Mouse (Mus musculus) neural tube, embryonic 15.5 days (tissue): ENCODE data around the gene Prelid3b. TPM values are rescaled to one million over a fixed set of nuclear protein-coding genes. Genes with fewer than 3 reads are reported as not detected.
A peak's percentile ranks its signal among the peaks of the same experiment; 100 is the strongest.

ENCODE experiments used
- ATAC-seq: fragments of 200-750 bp; cut with Nextera tagmentation; 2 replicates; pipeline ENCODE4 v1.8.0; 2017; ENCODE audit warnings: mild to moderate bottlenecking, moderate TSS enrichment, moderate library complexity; ENCODE audit not compliant: low FRiP score
- H3K27ac ChIP-seq: fragments of 300-500 bp; sonication (generic); replicated peaks from 2 replicates; pipeline ENCODE4 v1.5.1; 2015; ENCODE audit warnings: mild to moderate bottlenecking, inconsistent platforms
- H3K27me3 ChIP-seq: fragments of 300-500 bp; sonication (generic); replicated peaks from 2 replicates; pipeline ENCODE4 v1.6.1; 2015; ENCODE audit warnings: inconsistent platforms
- H3K36me3 ChIP-seq: fragments of 300-500 bp; sonication (generic); 2 replicates; pipeline ENCODE4 v1.6.1; 2015; ENCODE audit warnings: inconsistent platforms
- H3K4me1 ChIP-seq: fragments of 300-500 bp; sonication (generic); 2 replicates; pipeline ENCODE4 v1.6.1; 2015; ENCODE audit warnings: inconsistent platforms
- H3K4me2 ChIP-seq: fragments of 300-500 bp; sonication (generic); 2 replicates; pipeline ENCODE4 v1.6.1; 2015; ENCODE audit warnings: inconsistent platforms, mild to moderate bottlenecking, moderate library complexity
- H3K4me3 ChIP-seq: fragments of 300-500 bp; sonication (generic); replicated peaks from 2 replicates; pipeline ENCODE4 v1.5.1; 2015; ENCODE audit warnings: mild to moderate bottlenecking, inconsistent platforms
- H3K9ac ChIP-seq: fragments of 300-500 bp; sonication (generic); replicated peaks from 2 replicates; pipeline ENCODE4 v1.6.1; 2015; ENCODE audit warnings: mild to moderate bottlenecking, inconsistent platforms
- H3K9me3 ChIP-seq: fragments of 300-500 bp; sonication (generic); replicated peaks from 2 replicates; pipeline ENCODE4 v1.6.1; 2016; ENCODE audit warnings: inconsistent platforms
- WGBS: fragments of 180-500 bp; shearing (Covaris S2); methylation state at CpG from one replicate; pipeline ENCODE4 v1.1.7; 2015; ENCODE audit warnings: mixed read lengths; 5-methylcytosine and 5-hydroxymethylcytosine counted together
- polyA plus RNA-seq: library from polyadenylated mRNA; unstranded; fragments of >200 nt; fragmentation: Nextera tagmentation; extraction: Ambion mirVana; gene quantifications from 2 replicates; pipeline ENCODE4 v1.2.1, GENCODE M21; 2015

Gene Prelid3b
- polyA plus RNA-seq, 1 experiment from 2014 or later: 110 TPM

DNA sequence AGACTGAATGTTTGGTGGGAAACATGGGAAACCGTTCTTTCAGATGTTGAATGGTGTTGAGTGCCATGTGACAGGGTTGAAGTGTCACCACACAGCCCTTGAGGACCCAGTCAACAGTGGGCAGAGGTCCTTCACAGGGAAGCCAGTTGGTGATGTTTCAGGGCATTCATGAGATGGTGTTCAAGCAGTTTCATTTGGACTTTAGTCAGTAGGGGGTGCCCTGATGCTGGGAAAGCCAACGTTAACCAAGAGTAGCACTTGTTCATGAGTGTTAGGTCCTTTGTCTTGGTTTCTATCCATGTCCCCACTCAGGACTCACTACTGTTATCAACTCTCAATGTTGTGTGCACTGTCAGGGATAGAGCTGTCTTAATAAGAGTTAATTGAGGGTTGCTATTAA is 20.0 kb upstream of the Prelid3b start:
- no peaks in the 10 kb centered on the region for H3K4me1 ChIP-seq
- H3K9ac ChIP-seq: no peak overlapping the region
- H3K4me2 ChIP-seq: no peak overlapping the region
- no peaks in the 10 kb centered on the region for H3K36me3 ChIP-seq
- H3K27ac ChIP-seq: no peak overlapping the region
- H3K27me3 ChIP-seq: no peaks in the 10 kb centered on the region
- 0 out of 2 replicates have a peak, but pooled peaks cover 2% of the 10 kb centered on the region for H3K9me3 ChIP-seq
- ATAC-seq: no peak
- WGBS: 80% methylated on average over 2 of the region's 2 CpGs
- H3K4me3 ChIP-seq: no peak overlapping the region

GRCm38 (mm10) chr2:174487005-174487404 is 14.1 kb upstream of the Prelid3b start:
- WGBS: 89% methylated on average over 5 of the region's 5 CpGs
- no peak overlapping the region for H3K9ac ChIP-seq
- no peak overlapping the region for H3K4me2 ChIP-seq
- H3K36me3 ChIP-seq: no peaks in the 10 kb centered on the region
- H3K27ac ChIP-seq: no peak overlapping the region
- H3K27me3 ChIP-seq: no peaks in the 10 kb centered on the region
- no peak for ATAC-seq
- H3K4me3 ChIP-seq: no peak overlapping the region
- H3K4me1 ChIP-seq: no peaks in the 10 kb centered on the region
- H3K9me3 ChIP-seq: 0 out of 2 replicates have a peak, but pooled peaks cover 2% of the 10 kb centered on the region

GRCm38 (mm10) chr2:174478746-174479145 is 5.9 kb upstream of the Prelid3b start:
- Histone ChIP-seq H3K9ac (no peak overlapping the region), H3K36me3 (no peaks in the 10 kb centered on the region), H3K27ac (no peak overlapping the region), H3K4me3 (no peak overlapping the region), H3K4me1 (no peaks in the 10 kb centered on the region), H3K9me3 (no peaks in the 10 kb centered on the region), H3K27me3 (no peaks in the 10 kb centered on the region), H3K4me2 (no peak overlapping the region)
- 79% methylated on average over 5 of the region's 5 CpGs for WGBS
- ATAC-seq: no peak

- H3K9me3 ChIP-seq: no peaks in the 10 kb centered on the region
- no peak overlapping the region for H3K27ac ChIP-seq
- no peaks in the 10 kb centered on the region for H3K27me3 ChIP-seq
- H3K9ac ChIP-seq: no peak overlapping the region
- H3K4me2 ChIP-seq: no peak overlapping the region
- WGBS: 74% methylated on average over 3 of the region's 3 CpGs
- H3K4me1 ChIP-seq: peaks cover 6% of the 10 kb centered on the region
- no peak overlapping the region for H3K4me3 ChIP-seq
- no peak for ATAC-seq
- H3K36me3 ChIP-seq: no peaks in the 10 kb centered on the region
Observed at GRCm38 (mm10) chr2:174477543-174478319, 4.8 kb upstream of the Prelid3b start.

- whole genome bisulfite sequencing: 83% methylated on average over 5 of the region's 5 CpGs
- H3K4me2 ChIP-seq: peak overlapping the region; percentile 83
- H3K9me3 ChIP-seq: no peaks in the 10 kb centered on the region
- H3K4me1 ChIP-seq: peaks cover 22% of the 10 kb centered on the region
- peak overlapping the region; percentile 66 for H3K4me3 ChIP-seq
- no peaks in the 10 kb centered on the region; the same call in none of the 2 replicates for H3K36me3 ChIP-seq
- no peaks in the 10 kb centered on the region for H3K27me3 ChIP-seq
- peak overlapping the region; percentile 41 for H3K9ac ChIP-seq
- ATAC-seq: no peak
- H3K27ac ChIP-seq: no peak overlapping the region
Observed at GRCm38 (mm10) chr2:174473550-174473927, 658 bp upstream of the Prelid3b start.

GRCm38 (mm10) chr2:174472407-174472806 is 474 bp downstream of the Prelid3b start:
- no peaks in the 10 kb centered on the region for H3K27me3 ChIP-seq
- peaks cover 22% of the 10 kb centered on the region for H3K4me1 ChIP-seq
- H3K27ac ChIP-seq: no peak overlapping the region
- 9% methylated on average over 28 of the region's 30 CpGs for WGBS
- H3K9me3 ChIP-seq: no peaks in the 10 kb centered on the region
- peak overlapping the region; percentile 66 for H3K9ac ChIP-seq
- peak overlapping the region; percentile 66 for H3K4me3 ChIP-seq
- peaks cover 5% of the 10 kb centered on the region for H3K36me3 ChIP-seq
- peak; percentile 43 for ATAC-seq
- H3K4me2 ChIP-seq: peak overlapping the region; percentile 83

DNA sequence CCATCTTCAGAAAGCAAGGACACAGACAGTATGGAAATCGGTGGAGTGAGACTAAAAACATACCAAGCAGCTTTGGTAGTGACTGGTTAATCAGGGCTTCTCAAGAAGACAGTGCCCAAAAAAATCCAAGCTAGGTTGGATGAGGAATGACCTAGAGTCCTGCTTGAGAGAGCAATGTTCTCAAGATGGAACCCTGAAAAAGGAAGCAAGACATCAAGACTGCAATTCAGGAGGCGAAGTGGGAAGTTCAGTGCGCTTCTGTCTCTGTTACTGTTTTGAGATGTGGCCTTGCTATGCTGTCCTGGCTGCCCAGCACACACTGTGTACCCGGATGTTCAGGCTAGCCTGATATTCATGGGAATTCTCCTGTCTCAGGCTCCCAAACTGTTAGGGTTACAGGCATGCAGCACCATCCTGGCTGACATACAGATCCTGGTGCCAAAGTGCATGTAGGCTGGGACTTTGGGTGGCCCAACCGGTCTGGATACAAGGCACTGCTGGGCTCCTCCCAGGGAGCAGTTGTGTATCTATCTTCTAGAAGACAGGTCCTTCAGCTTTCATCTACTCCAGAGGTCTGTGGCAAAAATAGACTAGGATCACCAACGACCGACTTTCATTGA is 2.0 kb downstream of the Prelid3b start:
- Histone ChIP-seq H3K27ac (no peak overlapping the region), H3K9ac (no peak overlapping the region), H3K4me1 (peaks cover 22% of the 10 kb centered on the region), H3K4me3 (no peak overlapping the region), H3K9me3 (no peaks in the 10 kb centered on the region), H3K27me3 (no peaks in the 10 kb centered on the region), H3K36me3 (peaks cover 13% of the 10 kb centered on the region), H3K4me2 (no peak overlapping the region)
- ATAC-seq: no peak
- 96% methylated on average over 7 of the region's 7 CpGs for WGBS

GRCm38 (mm10) chr2:174470333-174470732 is 2.5 kb downstream of the Prelid3b start:
- H3K36me3 ChIP-seq: peaks cover 16% of the 10 kb centered on the region
- no peaks in the 10 kb centered on the region for H3K9me3 ChIP-seq
- H3K4me3 ChIP-seq: no peak overlapping the region
- 94% methylated on average over 4 of the region's 4 CpGs for WGBS
- H3K27me3 ChIP-seq: no peaks in the 10 kb centered on the region
- no peak overlapping the region for H3K9ac ChIP-seq
- no peak for ATAC-seq
- peaks cover 22% of the 10 kb centered on the region for H3K4me1 ChIP-seq
- H3K4me2 ChIP-seq: no peak overlapping the region
- H3K27ac ChIP-seq: no peak overlapping the region

GRCm38 (mm10) chr2:174463789-174464523 is 8.9 kb downstream of the Prelid3b start, which contains the start of gene Atp5e:
Gene Atp5e (minus strand): TSS chr2:174464105.
- Histone ChIP-seq H3K4me3 (peak within 1 kb of the TSS; percentile 94), H3K9me3 (no peaks in the 10 kb centered on the region), H3K4me1 (peaks cover 16% of the 10 kb centered on the region), H3K27me3 (no peaks in the 10 kb centered on the region), H3K4me2 (peak within 1 kb of the TSS; percentile 95), H3K9ac (peak within 1 kb of the TSS; percentile 89), H3K27ac (peak within 1 kb of the TSS; percentile 85), H3K36me3 (peaks cover 45% of the 10 kb centered on the region)
- peak; percentile 99 for ATAC-seq
- 2% methylated on average over 48 of the region's 48 CpGs for WGBS

GRCm38 (mm10) chr2:174463370-174463769 is 9.5 kb downstream of the Prelid3b start:
- peak overlapping the region; percentile 95 for H3K4me2 ChIP-seq
- peak overlapping the region; percentile 85 for H3K27ac ChIP-seq
- no peaks in the 10 kb centered on the region for H3K9me3 ChIP-seq
- no peaks in the 10 kb centered on the region for H3K27me3 ChIP-seq
- H3K4me3 ChIP-seq: peak overlapping the region; percentile 94
- ATAC-seq: peak; percentile 51; the same call in 1 of the 2 replicates
- peak overlapping the region; percentile 89 for H3K9ac ChIP-seq
- WGBS: 40% methylated on average over 10 of the region's 10 CpGs
- H3K4me1 ChIP-seq: peaks cover 18% of the 10 kb centered on the region
- H3K36me3 ChIP-seq: peaks cover 45% of the 10 kb centered on the region

GRCm38 (mm10) chr2:174459365-174459764 is 13.5 kb downstream of the Prelid3b start:
- Histone ChIP-seq H3K4me1 (peaks cover 18% of the 10 kb centered on the region), H3K4me2 (no peak overlapping the region), H3K27ac (no peak overlapping the region), H3K36me3 (peaks cover 29% of the 10 kb centered on the region), H3K4me3 (no peak overlapping the region), H3K9ac (no peak overlapping the region), H3K9me3 (no peaks in the 10 kb centered on the region), H3K27me3 (no peaks in the 10 kb centered on the region)
- 71% methylated on average over 2 of the region's 2 CpGs for WGBS
- ATAC-seq: no peak
